Mouse (Mus musculus) bone marrow, adult 2 months (tissue): Measurements from ENCODE around the gene Ift81.

Experiments used
- CTCF ChIP-seq: fragments of 200-500 bp; IDR thresholded peaks from 2 replicates; pipeline ENCODE4 v1.5.1; 2011; ENCODE audit warnings: low read length, control low read depth; ENCODE audit not compliant: control insufficient read depth, insufficient read depth
- POLR2A ChIP-seq: fragments of 200-500 bp; IDR thresholded peaks from 2 replicates; pipeline ENCODE4 v1.6.1; 2011; ENCODE audit warnings: low read depth, mild to moderate bottlenecking, control low read depth, low read length, borderline replicate concordance; ENCODE audit not compliant: control insufficient read depth

- TF ChIP-seq POLR2A (no peak), CTCF (no peak)
Measured at GRCm38 (mm10) chr5:122501101-122502076, 112.9 kb downstream of the Ift81 start.
